Mouse (Mus musculus) right cerebral cortex, postnatal 25 days (tissue): ENCODE results near the gene Trappc2l.

ENCODE experiments used
- DNase-seq: peaks from one replicate; pipeline ENCODE4 v3.0.0; 2022

The Trappc2l gene

DNA sequence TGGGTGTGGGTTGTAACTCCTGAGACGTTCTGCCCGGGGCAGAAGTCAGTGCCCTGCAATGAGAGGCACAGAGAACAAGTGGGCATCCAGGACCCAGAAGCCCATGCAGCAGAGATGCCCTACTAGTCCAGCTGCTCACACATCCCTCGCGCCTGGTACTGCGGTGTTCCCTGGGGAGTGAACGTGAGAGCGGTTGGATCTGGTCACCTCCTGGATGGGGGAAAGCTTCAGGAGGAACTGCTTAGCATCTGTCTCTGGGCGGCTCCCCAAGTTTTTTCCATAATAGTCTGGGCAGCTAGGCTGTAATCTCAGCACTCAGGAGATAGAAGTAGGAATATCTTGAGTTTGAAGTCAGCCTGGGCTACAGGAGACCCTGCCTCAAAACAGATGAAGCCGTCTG lies 26.5 kb upstream of the Trappc2l start:
- no peak for DNase-seq

DNA sequence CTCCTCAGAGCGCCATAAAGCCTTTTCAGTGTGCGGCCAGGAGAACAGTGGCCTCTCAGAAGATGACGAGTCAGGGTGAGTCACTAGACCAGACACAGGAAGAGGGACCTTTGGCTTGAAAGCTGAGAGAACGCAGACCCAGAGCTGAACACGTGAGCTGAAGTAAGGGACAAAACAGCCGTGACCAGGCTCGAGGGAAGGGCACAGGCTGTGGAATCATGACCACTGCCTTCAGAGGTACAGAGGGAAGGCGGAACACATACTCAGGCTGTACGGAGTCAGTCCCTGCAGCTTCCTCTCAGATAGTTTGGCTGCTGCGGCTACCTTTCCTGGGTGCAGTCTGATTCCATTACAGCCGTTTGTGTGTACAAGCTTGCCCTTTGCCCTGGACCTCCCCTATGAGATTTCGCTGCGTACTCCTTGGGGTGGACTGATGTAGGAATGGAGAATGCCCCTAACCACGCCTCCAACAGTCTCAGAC lies 26.0 kb upstream of the Trappc2l start:
- no peak for DNase-seq

DNA sequence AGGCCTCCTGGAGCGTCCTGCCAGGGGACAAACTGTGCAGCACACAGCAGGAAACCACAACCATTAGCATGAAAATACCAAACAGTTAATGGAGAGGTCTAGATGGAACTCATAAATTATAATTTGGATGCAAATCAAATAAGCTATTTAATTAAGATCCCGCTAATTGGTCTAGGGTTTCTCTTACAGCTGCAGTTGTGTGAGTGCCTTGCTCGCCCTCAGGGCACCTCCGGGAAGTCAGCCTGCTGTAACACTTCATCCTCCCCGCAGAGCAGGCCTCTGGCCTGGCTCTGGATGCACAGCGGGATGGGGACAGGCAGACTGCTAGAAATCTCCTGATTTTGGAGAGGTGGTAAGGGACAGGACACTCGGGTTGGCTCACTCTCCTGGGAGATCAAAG lies 25.3 kb upstream of the Trappc2l start:
- DNase-seq, result no peak

DNA sequence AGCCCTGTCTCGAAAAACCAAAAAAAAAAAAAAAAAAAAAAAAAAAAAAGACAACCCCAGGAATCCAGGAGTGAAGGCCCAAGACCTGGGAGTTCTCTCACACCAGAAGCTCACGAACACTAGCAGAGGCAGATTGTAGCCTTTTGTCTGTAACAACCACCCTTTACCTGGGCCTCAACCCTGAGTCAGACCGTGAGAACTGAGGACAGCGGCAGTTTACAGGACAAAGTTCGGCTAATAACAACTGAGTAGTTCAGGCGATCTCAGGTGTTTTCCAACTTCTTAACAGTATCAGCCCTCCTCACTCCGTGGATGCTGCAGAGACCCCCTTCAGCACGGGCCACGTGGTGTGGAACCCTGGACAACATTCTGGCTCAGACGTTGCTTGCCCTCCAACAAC lies 24.7 kb upstream of the Trappc2l start:
- DNase-seq, result no peak

DNA sequence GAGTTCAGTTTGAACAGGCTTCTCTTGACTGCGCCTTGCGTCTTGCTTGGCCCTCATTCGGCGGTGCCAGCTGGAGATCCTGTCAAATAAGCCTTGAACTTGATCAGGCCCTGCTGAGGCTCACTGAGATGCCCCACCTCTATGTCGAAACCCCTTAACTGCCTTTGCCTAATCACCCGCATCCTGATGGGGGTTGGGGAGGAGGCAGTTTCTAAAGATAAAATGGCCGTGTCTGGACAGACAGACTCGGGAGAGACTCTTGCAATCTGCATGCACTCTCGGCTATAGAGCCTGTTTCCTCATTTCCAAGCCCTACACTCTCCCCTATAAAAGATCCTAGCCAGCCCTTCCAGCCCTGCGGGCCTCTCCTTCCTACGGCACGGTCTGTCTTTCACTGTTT lies 18.2 kb upstream of the Trappc2l start:
- DNase-seq, result no peak

DNA sequence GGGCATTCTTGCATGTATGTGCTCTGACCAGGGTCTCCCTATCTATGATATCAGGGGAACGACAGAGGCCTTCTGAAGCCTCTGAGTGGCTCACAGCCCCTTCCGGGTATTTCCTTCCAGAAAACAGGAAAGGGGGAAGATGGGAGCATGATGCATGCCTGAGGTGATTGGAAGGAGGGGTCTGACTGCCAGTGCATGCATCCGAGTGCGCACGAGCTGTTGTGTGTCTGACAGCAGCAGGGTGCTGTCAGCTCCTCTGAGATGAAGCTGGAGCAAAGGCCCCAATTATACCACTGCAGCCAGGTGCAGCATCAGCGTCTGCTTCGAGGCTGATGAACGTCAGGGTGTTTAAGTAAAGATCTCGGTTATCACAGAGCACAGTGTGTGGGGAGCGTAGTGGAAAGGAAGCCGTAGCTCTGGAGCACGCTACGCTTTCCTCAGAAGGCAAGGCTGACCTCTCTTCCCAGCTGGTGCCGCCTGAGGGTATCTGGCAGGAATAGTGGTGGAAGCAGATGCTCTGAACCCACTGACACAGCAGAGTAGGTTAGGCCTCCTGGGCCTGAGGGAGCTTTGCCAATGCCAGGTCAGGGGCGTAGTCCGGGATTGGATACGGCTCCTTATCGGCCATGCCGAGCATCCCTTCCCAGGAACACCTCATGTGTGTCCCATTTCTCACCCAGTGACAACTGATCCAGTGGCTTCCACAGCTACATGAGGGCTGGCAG lies 17.5 kb upstream of the Trappc2l start:
- DNase-seq, result no peak

DNA sequence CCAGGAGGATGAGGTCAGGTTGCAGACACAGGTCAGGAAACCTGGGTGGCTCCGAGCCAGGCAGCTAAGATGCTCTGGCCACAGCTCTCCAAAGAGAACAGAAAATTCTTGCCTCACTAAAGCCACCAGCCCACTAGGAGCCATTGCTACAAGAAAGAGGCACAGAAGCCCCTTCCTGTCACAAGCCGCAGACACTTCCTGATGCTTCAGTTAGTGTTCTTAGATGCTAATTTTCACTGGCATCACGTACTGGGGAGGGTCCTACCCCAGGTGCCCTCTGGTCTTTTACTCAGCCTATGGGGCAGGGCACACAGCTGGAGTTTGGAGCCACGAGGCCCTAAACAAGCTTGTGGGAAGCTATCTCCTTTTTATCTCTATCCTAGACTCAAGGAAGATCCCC lies 15.4 kb upstream of the Trappc2l start:
- DNase-seq, result no peak

DNA sequence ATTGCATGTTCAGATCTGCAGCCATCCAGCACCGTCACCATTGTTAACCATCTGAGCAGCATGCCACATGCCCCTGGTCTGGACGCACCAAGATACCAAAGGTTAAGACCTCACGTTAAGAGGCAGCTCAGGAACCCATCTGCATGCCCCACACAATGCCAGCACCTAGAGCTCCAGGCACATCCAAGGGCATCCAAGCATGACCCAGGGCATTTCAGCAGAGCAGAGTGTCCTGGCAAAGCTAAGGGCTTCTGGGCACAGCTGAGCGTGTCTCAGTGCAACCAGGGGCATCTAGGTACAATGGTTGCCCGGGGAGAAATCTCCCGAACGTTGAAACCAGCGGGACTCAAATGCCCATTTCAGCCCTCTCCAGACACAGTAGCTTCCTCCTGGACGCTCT lies 10.8 kb upstream of the Trappc2l start:
- no peak for DNase-seq

DNA sequence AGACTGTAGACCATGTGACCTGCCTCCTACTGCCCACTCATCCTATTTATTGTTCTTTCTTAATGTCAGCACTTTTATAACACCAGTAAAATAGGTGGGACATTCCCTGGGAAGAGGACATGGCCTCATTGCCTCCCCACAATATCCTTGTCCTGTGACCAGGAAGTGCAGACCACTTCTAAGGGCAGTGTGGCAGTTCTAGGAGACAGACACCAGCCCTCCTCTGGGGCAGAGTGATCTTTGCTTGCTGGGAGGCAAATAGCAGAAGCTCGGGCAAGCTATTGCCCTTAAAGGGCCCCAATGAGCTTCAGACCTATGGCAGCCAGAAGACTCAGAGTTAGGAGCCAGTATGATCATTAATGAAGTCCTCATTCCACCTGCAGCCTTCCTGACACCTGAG lies 6.8 kb upstream of the Trappc2l start:
- no peak for DNase-seq

DNA sequence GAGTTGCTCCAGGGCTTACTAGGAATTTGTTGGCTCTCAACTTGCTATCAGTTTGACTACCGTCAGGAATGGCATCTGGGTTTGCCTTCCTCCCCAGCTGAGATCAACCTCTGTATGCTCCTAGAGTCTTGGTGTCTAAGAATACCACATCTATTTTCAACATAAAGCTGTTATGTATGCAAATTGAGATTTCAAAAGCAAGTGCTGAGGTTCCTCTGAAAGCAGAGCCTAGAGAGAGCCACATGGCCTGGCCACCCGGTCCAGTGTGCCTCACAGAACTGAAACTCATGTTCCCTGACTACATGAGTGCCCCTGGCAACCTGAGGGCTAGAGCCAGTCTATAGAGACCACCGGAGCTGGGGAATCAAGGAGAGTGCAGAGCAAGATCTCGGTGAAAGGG lies 6.1 kb upstream of the Trappc2l start:
- DNase-seq, result peak; percentile 11

DNA sequence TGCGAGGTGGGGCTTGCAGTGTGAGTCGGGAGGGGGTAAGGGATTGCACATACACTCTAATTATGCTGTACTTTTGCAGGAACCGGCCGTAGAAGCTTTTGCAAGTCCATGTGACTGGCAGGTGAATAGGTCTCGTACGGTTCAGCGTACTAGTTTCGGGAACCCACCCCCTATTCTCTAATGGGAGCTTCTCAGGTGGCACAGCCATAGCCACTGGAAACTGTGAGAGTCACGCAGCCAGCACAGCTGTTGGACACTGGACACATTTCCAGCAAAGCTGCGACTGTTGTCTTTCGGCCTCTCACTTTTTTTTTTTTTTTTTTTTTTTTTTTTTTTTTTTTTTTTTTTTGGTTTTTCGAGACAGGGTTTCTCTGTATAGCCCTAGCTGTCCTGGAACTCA lies 4.6 kb upstream of the Trappc2l start:
- DNase-seq, result no peak

DNA sequence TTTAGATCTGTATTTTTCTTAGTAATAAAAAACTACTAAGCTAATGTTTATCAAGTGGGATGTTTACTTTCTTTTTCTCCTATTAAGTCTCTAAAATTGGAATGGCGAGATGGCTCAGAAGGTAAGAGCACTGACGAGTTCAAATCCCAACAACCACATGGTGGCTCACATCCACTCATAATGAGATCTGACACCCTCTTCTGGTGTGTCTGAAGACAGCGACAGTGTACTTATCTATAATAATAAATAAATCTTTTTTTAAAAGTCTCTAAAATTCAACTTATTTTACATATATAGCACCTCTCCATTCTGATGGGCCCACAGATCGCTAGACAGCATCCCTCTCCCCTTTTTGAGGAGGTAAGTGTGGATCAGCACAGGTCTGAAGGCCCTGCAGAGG lies 1.2 kb upstream of the Trappc2l start:
- no peak for DNase-seq

DNA sequence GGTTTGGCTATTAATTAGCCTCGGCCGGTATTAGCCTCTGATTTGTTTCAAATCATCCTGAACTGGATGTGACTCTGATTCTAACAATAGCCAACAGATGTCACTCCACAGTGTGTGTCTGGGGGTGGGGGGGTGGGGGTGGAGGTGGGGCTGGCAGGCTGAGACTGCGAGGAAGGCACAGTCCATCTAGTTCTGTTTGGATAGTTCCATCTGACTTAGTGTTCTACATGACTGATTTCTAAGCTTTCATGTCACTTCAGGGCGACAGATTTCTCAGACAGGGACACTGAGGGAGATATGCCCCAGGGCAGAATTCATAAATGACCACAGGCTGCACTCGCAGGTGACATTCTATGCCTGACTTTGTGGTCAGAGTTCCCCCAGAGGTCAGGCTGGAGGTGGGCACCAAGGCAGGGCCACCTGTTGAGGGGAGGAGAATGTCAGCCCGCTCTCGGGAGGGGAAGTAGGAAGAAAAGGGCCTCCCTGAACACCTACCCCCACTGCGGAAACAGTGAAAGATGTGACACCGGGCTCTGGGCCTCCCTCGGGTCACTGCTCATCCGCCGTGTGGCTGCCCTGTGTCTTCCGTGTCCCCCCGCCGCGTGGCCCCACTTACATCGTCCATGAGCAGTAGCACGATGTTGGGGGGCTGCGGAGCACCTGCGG lies 695 bp upstream of the Trappc2l start:
- DNase-seq, result no peak

DNA sequence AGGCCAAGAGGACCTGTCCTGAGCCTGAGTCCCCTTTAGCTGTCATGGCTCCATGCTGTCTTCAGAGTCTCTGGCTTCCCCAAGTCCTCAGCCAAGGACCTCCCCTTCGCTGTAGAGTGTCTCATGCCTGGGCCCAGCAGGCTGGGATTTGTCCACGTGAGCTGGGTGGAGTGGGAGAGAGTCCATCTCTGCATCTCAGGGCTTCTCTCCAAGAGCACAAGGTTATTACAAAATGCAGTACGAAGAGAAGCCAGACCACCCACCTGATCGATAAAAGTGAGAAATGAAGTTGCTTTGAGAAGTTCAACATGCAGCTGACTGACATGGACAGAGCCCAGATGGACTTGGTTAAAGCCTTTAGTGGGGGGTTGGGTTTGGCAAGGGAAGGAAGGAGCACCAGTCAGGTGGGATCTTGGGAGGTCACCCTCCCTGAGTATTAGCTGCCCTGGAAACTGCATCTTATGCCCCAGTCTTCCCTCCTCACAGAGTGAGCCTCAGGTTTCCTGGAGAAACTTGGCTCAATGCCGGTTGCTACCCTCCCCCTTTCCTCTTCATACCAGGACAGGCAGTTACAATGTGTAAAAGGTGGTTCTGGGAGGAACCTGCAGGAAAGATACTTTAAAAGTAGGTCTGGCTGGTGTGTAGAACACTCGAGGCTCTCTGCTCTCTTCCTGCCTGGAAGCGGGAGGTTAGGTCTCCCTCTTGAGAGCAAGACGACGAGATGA lies 4.9 kb downstream of the Trappc2l start:
- no peak for DNase-seq

DNA sequence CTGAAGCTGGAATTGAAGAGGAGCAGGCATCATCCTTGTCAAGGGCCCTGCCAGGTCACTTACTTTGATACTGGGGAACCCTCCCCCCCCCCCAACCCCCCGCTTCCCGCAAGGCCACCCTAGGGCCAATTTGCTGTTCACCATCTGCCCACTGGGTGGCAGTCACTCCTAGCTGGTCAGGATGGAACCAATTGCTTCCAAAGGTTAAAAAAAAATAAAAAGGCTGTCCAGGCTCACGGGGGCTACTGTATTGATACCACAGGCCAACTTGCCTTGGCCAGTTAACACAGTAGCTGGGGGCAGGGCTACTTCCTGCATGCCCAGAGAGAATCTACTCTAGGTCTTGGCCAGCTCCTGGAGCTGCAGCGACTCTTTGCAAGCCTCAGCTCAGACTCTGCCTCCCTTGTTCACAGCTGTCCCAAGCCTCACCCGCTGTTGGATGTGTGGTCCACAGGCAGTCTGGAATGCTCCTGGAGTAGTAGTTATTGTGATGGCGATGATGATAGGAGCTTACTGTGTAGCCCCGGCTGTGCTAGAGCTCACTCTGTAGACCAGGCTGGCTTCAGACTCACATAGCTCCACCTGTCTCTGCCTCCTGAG lies 6.6 kb downstream of the Trappc2l start:
- peak; percentile 58 for DNase-seq

DNA sequence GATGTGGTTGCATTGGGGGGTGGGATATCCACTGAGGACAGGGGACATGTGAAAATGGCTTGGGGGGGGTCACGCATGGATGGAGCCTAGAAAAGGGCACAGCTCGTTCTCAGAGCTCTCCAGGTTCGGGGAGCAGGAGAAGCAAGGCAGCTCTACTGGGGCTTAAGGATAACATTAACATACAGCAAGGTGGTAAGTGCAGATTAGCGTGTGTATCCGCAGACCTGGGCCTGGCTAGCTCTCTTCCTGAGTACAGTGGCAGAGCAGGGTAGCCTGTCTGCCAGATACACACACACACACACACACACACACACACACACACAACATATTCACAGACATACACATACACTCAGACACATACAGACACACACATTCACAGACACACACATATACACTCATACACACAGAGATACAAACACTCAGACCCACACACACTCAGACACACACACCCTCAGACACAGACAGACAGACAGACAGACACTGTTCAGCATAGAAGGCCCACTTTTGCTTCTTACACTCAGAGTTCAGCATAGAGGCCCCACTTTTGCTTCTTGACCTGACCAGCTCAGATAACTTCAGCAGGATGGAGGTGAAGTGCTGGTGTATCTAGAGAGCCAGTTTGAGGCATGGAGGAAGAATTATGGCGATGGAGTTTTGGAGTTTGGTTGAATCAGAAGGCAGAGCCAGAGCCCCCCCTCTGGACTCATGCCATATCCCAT lies 7.4 kb downstream of the Trappc2l start:
- DNase-seq, result no peak

DNA sequence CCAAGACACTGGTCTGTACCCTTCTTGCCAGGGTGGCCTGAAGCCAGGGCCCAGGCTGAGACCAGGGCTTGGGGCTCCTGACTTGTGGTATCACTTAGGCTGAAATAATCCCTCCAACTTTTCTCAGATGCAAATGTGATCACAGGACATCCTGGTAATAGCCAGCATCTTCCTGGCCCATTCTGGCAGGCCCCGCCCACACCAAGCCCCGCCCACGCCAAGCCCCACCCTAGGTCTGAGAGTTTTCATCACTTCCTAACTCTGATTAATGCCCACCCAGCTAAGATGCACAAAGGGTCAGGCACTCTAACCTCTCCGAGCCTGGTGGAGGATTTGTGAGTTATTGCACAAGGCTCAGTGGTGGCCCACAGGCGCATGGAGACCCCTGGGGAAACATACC lies 9.0 kb downstream of the Trappc2l start:
- no peak for DNase-seq

DNA sequence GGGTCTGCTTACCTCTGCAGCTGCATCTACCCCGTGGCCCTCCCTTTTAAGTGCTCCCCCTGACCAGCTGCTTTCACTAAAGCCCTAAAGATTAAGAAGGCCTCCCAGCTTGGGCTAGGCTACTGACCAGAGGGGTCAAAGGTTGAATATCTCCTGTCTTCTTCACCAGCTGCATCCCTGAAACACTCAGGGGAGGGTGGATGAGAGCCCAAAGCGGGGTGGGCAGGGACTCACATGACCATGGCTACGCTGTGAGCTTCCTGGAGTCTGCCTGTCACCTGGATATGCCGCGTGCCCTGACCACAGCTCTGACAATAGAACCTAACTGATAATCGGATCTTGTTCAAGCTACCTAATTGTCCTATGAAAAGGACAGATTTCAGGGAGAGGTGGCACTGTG lies 11.3 kb downstream of the Trappc2l start, which contains the start of gene Pabpn1l:
TSS of gene Pabpn1l (minus strand) at position 13 of the 400 bp plus-strand sequence.
- no peak for DNase-seq

DNA sequence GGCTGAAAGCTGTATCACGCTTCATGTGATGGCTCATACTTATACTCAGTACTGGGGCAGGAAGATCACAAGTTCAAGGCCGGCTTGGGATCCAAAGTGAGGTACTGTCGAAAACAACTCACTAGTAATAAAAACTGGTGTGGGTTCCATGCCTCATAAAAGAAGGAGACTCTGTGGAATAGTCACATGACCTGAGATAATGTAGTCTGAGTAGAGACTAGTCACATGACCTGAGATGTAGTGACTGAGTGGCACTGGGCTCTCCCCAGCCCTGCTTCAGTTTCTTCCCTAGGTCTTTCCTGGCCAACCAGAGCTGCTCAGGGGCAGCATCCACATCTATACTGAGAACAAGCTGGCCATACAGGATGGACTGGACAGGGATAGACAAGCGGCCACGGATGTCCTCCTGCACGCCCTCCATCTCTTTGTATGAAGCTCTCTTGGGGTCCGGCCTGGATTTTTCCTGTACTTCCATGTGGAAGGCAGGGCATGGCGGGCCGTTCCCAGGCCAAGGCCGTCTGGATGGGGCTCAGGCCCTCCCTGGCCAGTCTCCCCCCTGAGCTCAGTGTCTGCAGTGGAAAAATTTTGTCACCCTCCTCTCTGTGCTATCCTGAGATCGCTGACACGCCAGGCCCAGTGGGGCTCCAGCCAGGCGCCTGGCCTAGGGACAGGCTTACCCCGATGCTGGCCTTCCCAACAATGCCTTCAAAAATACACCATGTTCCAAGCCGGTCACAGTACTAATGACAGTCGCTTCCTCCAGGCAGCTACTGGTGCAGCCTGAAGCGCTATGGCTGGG lies 12.6 kb downstream of the Trappc2l start:
- DNase-seq, result no peak

DNA sequence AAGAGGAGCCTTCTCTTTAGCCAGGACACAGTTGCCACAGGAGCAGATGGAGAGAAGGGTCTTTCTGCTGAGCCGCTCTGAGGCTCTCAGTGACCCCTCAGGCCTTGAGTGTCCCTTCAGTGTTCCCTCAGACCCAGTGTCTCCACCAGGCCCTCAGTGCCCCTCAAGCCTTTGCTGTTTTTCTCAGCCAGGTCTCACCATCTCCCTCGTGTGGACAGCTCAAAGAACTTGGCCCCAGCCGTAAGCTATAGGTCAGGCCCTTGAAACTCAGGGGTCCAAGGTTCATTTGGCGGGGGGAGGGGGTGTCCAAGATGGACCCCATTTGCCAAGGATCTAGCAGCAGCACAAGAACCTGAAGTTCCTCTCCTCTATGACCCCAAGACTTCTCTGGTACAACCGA lies 13.2 kb downstream of the Trappc2l start:
- no peak for DNase-seq

DNA sequence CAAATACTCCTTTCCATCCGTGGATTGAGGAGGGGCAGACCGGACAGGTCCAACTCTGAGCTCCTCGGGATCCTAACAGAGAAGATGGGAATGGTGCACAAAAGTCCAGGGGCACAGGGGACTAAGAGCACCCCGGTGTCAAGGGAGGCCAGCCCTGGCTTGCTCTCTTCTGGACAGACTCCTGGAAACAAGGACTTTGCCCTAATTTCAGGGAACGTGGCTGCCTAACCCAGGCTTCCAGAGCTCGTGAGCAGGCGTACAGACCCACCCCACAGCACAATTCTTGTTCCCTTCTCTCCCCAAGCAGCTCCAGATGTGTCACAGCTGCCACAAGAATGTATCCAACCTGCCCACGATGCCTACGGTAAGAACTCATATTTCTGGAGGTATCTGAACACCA lies 14.4 kb downstream of the Trappc2l start:
- DNase-seq, result no peak

DNA sequence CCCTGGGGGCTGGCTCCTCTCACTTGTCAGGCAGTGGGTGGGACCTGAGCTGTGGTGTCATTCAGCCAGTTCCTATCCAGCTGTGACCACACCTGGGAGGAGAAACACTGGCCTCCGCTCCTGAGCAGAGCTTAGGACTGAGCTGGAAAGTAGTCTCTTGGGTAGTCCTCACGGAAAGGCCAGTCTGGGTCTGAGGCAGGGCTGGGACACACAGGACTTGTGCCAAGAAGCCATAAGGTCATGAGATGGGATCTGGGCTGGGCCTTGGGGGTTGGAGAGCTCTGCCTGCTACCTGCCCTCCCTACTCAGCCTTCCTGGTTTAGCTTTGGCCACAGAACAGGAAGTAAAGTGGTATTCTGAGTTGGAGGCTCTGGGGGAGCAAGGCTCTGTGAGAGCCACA lies 15.5 kb downstream of the Trappc2l start:
- DNase-seq, result no peak
